9 mouse cellular contexts compared by ENCODE assay signal in genomic region chr10:41552319-41552718, GRCm38 (mm10). TPM values are rescaled to one million over a fixed set of nuclear protein-coding genes. Genes with fewer than 3 reads are reported as not detected.
DNase-seq lines count a peak whose midpoint lies in the region; ATAC-seq and TF ChIP-seq lines count a peak whose summit lies in the region.
"Had no signal": no experiment of that assay in that cellular context is flagged by ENCODE, and none has a peak within 500 bp of the region (broad histone marks: within the 10 kb centered on the region; RNA-seq: fewer than 3 reads in every experiment).

No protein-coding gene starts in this region.

- 31% methylated on average over 3 of the region's 3 CpGs for WGBS in lung, postnatal 0 days
- WGBS in limb, embryonic 11.5 days: 20% methylated on average over 3 of the region's 3 CpGs
- WGBS in hindbrain, embryonic 16.5 days: 46% methylated on average over 3 of the region's 3 CpGs

- no peak overlapping the region for H3K27ac ChIP-seq in lung, postnatal 0 days (ENCODE audit: low read length)
- H3K27ac ChIP-seq in limb, embryonic 11.5 days (replicated peaks; ENCODE audit: low read depth, low read length): 0 out of 2 replicates have a peak overlapping the region, but pooled peaks have one; percentile 2
- H3K27ac ChIP-seq in hindbrain, embryonic 16.5 days (ENCODE audit: low read depth, low read length): no peak overlapping the region
- H3K27ac ChIP-seq: layer of hippocampus, adult 2 months had no signal

- no peak for TF ChIP-seq CTCF in lung, postnatal 0 days (IDR thresholded peaks at IDR 0.05)

- no peak for ATAC-seq in lung, postnatal 0 days
- no peak for ATAC-seq in limb, embryonic 11.5 days (ENCODE audit: insufficient number of reproducible peaks, low FRiP score, low TSS enrichment, low read depth)
- no peak for ATAC-seq in hindbrain, embryonic 16.5 days

- no peak for TF ChIP-seq EP300 in lung, postnatal 0 days (IDR thresholded peaks at IDR 0.05)

- intact Hi-C loops in left cerebral cortex, postnatal 25 days (cut with DNase I): no loop called here

- no peaks in the 10 kb centered on the region for H3K36me3 ChIP-seq in lung, postnatal 0 days (ENCODE audit: insufficient read depth, low read length)
- no peaks in the 10 kb centered on the region for H3K36me3 ChIP-seq in limb, embryonic 11.5 days (ENCODE audit: control insufficient read depth, insufficient read depth, low read length)
- H3K36me3 ChIP-seq in hindbrain, embryonic 16.5 days (ENCODE audit: control insufficient read depth, insufficient read depth, low read length): no peaks in the 10 kb centered on the region

- H3K9ac ChIP-seq in lung, postnatal 0 days (replicated peaks; ENCODE audit: low read depth): no peak overlapping the region
- no peak overlapping the region for H3K9ac ChIP-seq in limb, embryonic 11.5 days (ENCODE audit: low read length)
- no peak overlapping the region for H3K9ac ChIP-seq in hindbrain, embryonic 16.5 days (ENCODE audit: low read depth, low read length)

- H3K27me3 ChIP-seq in lung, postnatal 0 days (replicated peaks; ENCODE audit: insufficient read depth, low read length): no peaks in the 10 kb centered on the region
- no peaks in the 10 kb centered on the region for H3K27me3 ChIP-seq in limb, embryonic 11.5 days (ENCODE audit: control insufficient read depth, insufficient read depth, low read length)
- H3K27me3 ChIP-seq in hindbrain, embryonic 16.5 days (replicated peaks; ENCODE audit: control insufficient read depth, insufficient read depth, low read length): no peaks in the 10 kb centered on the region

- no peaks in the 10 kb centered on the region for H3K9me3 ChIP-seq in lung, postnatal 0 days (ENCODE audit: low read length)
- H3K9me3 ChIP-seq in limb, embryonic 11.5 days (ENCODE audit: control insufficient read depth, low read length): peaks cover 4% of the 10 kb centered on the region; the same call in 1 of the 2 replicates
- H3K9me3 ChIP-seq in hindbrain, embryonic 16.5 days (ENCODE audit: control insufficient read depth, low read length): peaks cover 7% of the 10 kb centered on the region; the same call in 1 of the 2 replicates

- no peak overlapping the region for H3K4me2 ChIP-seq in lung, postnatal 0 days (replicated peaks; ENCODE audit: low read depth, low read length)
- H3K4me2 ChIP-seq in limb, embryonic 11.5 days (ENCODE audit: low read depth, severe bottlenecking): no peak overlapping the region
- no peak overlapping the region for H3K4me2 ChIP-seq in hindbrain, embryonic 16.5 days (ENCODE audit: low read length)

- H3K4me3 ChIP-seq in lung, postnatal 0 days (ENCODE audit: low read depth, low read length): no peak overlapping the region
- no peak overlapping the region for H3K4me3 ChIP-seq in limb, embryonic 11.5 days (ENCODE audit: low read depth, low read length)
- H3K4me3 ChIP-seq in hindbrain, embryonic 16.5 days (ENCODE audit: low read length): no peak overlapping the region
- H3K4me3 ChIP-seq: layer of hippocampus, adult 2 months had no signal

- DNase-seq in lung, postnatal 0 days (ENCODE audit: low spot score): peak; percentile 16
- DNase-seq in lung, postnatal 10 days: no peak
- peak; percentile 21 for DNase-seq in brain, adult 2 months (ENCODE audit: low read depth, low spot score)
- DNase-seq in limb, embryonic 11.5 days (ENCODE audit: low spot score): peak; percentile 32
- DNase-seq in thymus, postnatal 25 days: peak; percentile 39
- no peak for DNase-seq in left cerebral cortex, postnatal 25 days (ENCODE audit: low spot score in 2 of 2)
- DNase-seq: lung, adult 2 months had no signal

- H3K4me1 ChIP-seq in lung, postnatal 0 days (ENCODE audit: insufficient read depth, low read depth, low read length): 0 out of 2 replicates have a peak, but pooled peaks cover 5% of the 10 kb centered on the region
- peaks cover 16% of the 10 kb centered on the region for H3K4me1 ChIP-seq in limb, embryonic 11.5 days (ENCODE audit: control insufficient read depth, insufficient read depth, low read length)
- H3K4me1 ChIP-seq in hindbrain, embryonic 16.5 days (ENCODE audit: control insufficient read depth, insufficient read depth, low read depth, low read length): peaks cover 5% of the 10 kb centered on the region

RNA-seq across cellular contexts. Expression of gene Cd164, which starts 33.1 kb away (rescaled TPM):
- 130 and 135 TPM in 2 replicates for polyA plus RNA-seq in lung, postnatal 0 days (2015; fragmentation: Nextera tagmentation; extraction: Ambion mirVana)
- 171 and 180 TPM in 2 replicates for polyA plus RNA-seq in limb, embryonic 11.5 days (2014; fragmentation: Nextera tagmentation; extraction: Ambion mirVana)
- 10 to 100 TPM; 59.5 to 61.3 TPM for total RNA-seq in left cerebral cortex, postnatal 25 days (2021)
- 57.2 and 62.9 TPM in 2 replicates for polyA plus RNA-seq in hindbrain, embryonic 16.5 days (2015; fragmentation: Nextera tagmentation; extraction: Ambion mirVana)

Comparison
In these comparisons a context has a peak if more than half of its experiments do, and no peak if none do; other contexts are left out.
1. DNase-seq: peak in lung, postnatal 0 days (single experiment), brain, adult 2 months (single experiment), limb, embryonic 11.5 days (single experiment) and thymus, postnatal 25 days (single experiment); none in lung, postnatal 10 days (single experiment) and left cerebral cortex, postnatal 25 days (0 of 2).